Mouse (Mus musculus): Measurements from ENCODE around the gene Bbc3.

DNA sequence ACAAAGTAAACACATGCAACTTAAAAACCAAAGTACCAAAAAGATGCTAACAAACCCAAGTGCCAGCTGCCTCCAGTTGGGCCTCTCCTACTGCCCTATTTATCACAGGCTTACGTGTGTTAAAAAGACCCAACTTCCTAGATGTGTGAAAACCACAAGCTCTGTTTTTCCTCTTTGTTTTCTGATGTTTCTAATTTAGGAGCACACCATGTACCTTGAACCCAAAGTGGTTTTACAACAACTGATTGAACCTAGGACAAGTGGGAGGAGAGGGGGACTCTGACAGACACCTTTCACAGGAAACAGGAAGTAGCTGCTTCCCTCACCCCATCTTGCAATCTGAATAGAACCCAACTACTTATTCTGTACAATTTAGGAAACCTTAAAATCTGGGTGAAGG lies 56.1 kb downstream of the Bbc3 start:
- TF ChIP-seq CTCF (IDR thresholded peaks at IDR 0.05; ENCODE audit: control insufficient read depth, insufficient read depth, low read length) (no peak), POLR2A (IDR thresholded peaks at IDR 0.05; ENCODE audit: borderline replicate concordance, control insufficient read depth, low read depth, low read length) (no peak)
